Mouse (Mus musculus): Measurements from ENCODE around the gene Gm30083. TPM values are rescaled to one million over a fixed set of nuclear protein-coding genes. Genes with fewer than 3 reads are reported as not detected.
A peak's percentile ranks its signal among the peaks of the same experiment; 100 is the strongest.

Gene Gm30083
- polyA plus RNA-seq, 1 experiment: not detected

DNA sequence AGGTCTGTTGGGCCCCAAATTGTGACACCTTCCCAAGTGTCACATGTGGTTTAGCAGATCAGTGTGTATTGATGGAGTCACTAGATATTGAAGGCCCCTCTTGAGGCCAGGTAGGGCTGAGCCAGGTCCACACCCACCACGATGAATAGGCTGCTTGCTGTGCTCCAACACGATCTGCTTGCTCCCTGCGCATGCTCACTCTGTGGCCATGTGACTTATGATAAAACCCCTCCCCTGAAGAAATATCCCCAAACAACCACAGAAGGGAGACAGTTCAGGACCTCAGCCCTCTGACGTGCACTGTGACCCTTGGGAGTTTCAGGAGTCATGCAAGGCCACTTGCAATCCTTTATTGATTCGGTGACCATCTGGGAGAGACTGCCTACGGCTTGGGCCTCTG lies 68.9 kb downstream of the Gm30083 start:
- Histone ChIP-seq H3K4me3 (ENCODE audit: insufficient read depth, low read depth, low read length) (no peak overlapping the region), H3K27me3 (replicated peaks; ENCODE audit: control insufficient read depth, insufficient read depth, low read length) (no peaks in the 10 kb centered on the region), H3K36me3 (ENCODE audit: control insufficient read depth, insufficient read depth, low read length) (no peaks in the 10 kb centered on the region), H3K4me1 (ENCODE audit: control insufficient read depth, insufficient read depth, low read length) (no peaks in the 10 kb centered on the region), H3K27ac (ENCODE audit: insufficient read depth, low read depth, low read length) (no peak overlapping the region)
- 77% methylated on average over 6 of the region's 6 CpGs for WGBS
- TF ChIP-seq CTCF (conservative IDR thresholded peaks at IDR 0.05; ENCODE audit: insufficient read depth, insufficient read length, low read depth, low read length) (no peak), POLR2A (IDR thresholded peaks at IDR 0.05; ENCODE audit: low read depth, low read length) (no peak)
- no peak for DNase-seq

- Histone ChIP-seq H3K27me3 (replicated peaks; ENCODE audit: control insufficient read depth, insufficient read depth, low read length) (no peaks in the 10 kb centered on the region), H3K4me3 (ENCODE audit: insufficient read depth, low read depth, low read length) (no peak overlapping the region), H3K4me1 (ENCODE audit: control insufficient read depth, insufficient read depth, low read length) (no peaks in the 10 kb centered on the region), H3K27ac (ENCODE audit: insufficient read depth, low read depth, low read length) (no peak overlapping the region), H3K36me3 (ENCODE audit: control insufficient read depth, insufficient read depth, low read length) (no peaks in the 10 kb centered on the region)
- no peak for TF ChIP-seq CTCF (conservative IDR thresholded peaks at IDR 0.05; ENCODE audit: insufficient read depth, insufficient read length, low read depth, low read length)
- TF ChIP-seq POLR2A (IDR thresholded peaks at IDR 0.05; ENCODE audit: low read depth, low read length): no peak
- WGBS: 78% methylated on average over 5 of the region's 5 CpGs
- DNase-seq: no peak
Measured at GRCm38 (mm10) chr14:33942222-33942621, 72.8 kb downstream of the Gm30083 start.

DNA sequence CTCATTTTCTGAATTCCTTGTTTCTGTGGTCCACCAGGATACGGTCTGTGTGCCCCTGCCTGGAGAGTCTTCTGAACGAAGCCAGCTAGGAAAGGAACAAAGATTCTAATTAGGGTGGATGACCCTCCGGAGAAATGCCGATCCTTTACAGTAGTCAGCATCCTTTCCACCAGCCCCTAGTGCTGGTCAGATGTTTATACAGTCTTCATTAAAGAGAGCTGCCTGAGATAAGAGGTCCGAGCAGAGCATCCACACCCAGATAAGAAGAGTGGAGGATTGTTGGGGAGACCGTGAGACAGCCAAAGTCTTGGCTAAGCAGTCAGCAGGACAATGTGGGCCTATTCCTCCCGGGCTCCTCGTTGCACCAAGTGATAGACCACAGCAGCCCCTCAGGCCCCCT lies 74.2 kb downstream of the Gm30083 start, which contains the start of gene Gdf2:
Gene Gdf2 (plus strand): TSS at position 301 of the 400 bp plus-strand sequence.
- 89% methylated on average over 8 of the region's 8 CpGs for WGBS
- no peaks in the 10 kb centered on the region for H3K27me3 ChIP-seq (replicated peaks; ENCODE audit: control insufficient read depth, insufficient read depth, low read length)
- H3K27ac ChIP-seq (ENCODE audit: insufficient read depth, low read depth, low read length): no peak within 1 kb of the TSS
- no peak for DNase-seq
- no peaks in the 10 kb centered on the region for H3K36me3 ChIP-seq (ENCODE audit: control insufficient read depth, insufficient read depth, low read length)
- H3K4me3 ChIP-seq (ENCODE audit: insufficient read depth, low read depth, low read length): no peak within 1 kb of the TSS
- no peaks in the 10 kb centered on the region for H3K4me1 ChIP-seq (ENCODE audit: control insufficient read depth, insufficient read depth, low read length)
- TF ChIP-seq POLR2A (IDR thresholded peaks at IDR 0.05; ENCODE audit: low read depth, low read length) (no peak), CTCF (conservative IDR thresholded peaks at IDR 0.05; ENCODE audit: insufficient read depth, insufficient read length, low read depth, low read length) (no peak)

GRCm38 (mm10) chr14:33939117-33939516 lies 75.9 kb downstream of the Gm30083 start:
- Histone ChIP-seq H3K4me1 (ENCODE audit: control insufficient read depth, insufficient read depth, low read length) (no peaks in the 10 kb centered on the region), H3K27me3 (replicated peaks; ENCODE audit: control insufficient read depth, insufficient read depth, low read length) (no peaks in the 10 kb centered on the region), H3K36me3 (ENCODE audit: control insufficient read depth, insufficient read depth, low read length) (no peaks in the 10 kb centered on the region), H3K4me3 (ENCODE audit: insufficient read depth, low read depth, low read length) (no peak overlapping the region), H3K27ac (ENCODE audit: insufficient read depth, low read depth, low read length) (no peak overlapping the region)
- peak; percentile 46 for DNase-seq
- TF ChIP-seq POLR2A (IDR thresholded peaks at IDR 0.05; ENCODE audit: low read depth, low read length) (no peak), CTCF (conservative IDR thresholded peaks at IDR 0.05; ENCODE audit: insufficient read depth, insufficient read length, low read depth, low read length) (peak; percentile 79)
- WGBS: 33% methylated on average over 9 of the region's 9 CpGs

Other genes with a start within 250 kb of the Gm30083 start
- 8.9 and 11.8 TPM in 2 replicates for gene Gdf10, start 91.6 kb downstream of the Gm30083 start, polyA plus RNA-seq (2012; rRNA removed)
- gene Gdf2, start 74.1 kb downstream of the Gm30083 start, polyA plus RNA-seq (2012; rRNA removed): not detected in 2 replicates
- not detected in 2 replicates for gene Rbp3, start 61.2 kb downstream of the Gm30083 start, polyA plus RNA-seq (2012; rRNA removed)
- gene Zfp488, start 36.4 kb downstream of the Gm30083 start, polyA plus RNA-seq (2012; rRNA removed): not detected in 2 replicates
- 0.07 TPM in 1 of 2 replicates, not detected in the other for gene Gm5460, start 1.6 kb upstream of the Gm30083 start, polyA plus RNA-seq (2012; rRNA removed)
- 0.10 TPM in 1 of 2 replicates, not detected in the other for gene Antxrl, start 37.5 kb upstream of the Gm30083 start, polyA plus RNA-seq (2012; rRNA removed)
- gene Anxa8, start 70.8 kb upstream of the Gm30083 start, polyA plus RNA-seq (2012; rRNA removed): 1.7 and 2.3 TPM in 2 replicates
- gene A630023A22Rik, start 87.6 kb upstream of the Gm30083 start, polyA plus RNA-seq (2012; rRNA removed): not detected in 2 replicates
- gene Npy4r, start 137.3 kb upstream of the Gm30083 start, polyA plus RNA-seq (2012; rRNA removed): 0.03 and 0.06 TPM in 2 replicates
- gene Gprin2, start 186.5 kb upstream of the Gm30083 start, polyA plus RNA-seq (2012; rRNA removed): 0.11 and 0.20 TPM in 2 replicates
- gene Syt15, start 204.4 kb upstream of the Gm30083 start, polyA plus RNA-seq (2012; rRNA removed): 1.3 and 1.5 TPM in 2 replicates

Measured in kidney, adult 2 months (tissue).